Mouse (Mus musculus) embryonic facial prominence, embryonic 15.5 days (tissue): ENCODE results near the gene Siah1b. TPM values are rescaled to one million over a fixed set of nuclear protein-coding genes. Genes with fewer than 3 reads are reported as not detected.

ENCODE experiments used
- ATAC-seq: fragments of 200-750 bp; cut with Nextera tagmentation; 2 replicates; pipeline ENCODE4 v1.8.0; 2017; ENCODE audit warnings: low read depth, moderate TSS enrichment; ENCODE audit not compliant: insufficient number of reproducible peaks, low FRiP score, low TSS enrichment
- H3K27ac ChIP-seq: fragments of 300-500 bp; sonication (generic); replicated peaks from 2 replicates; pipeline ENCODE4 v1.5.1; 2015; ENCODE audit warnings: mild to moderate bottlenecking, inconsistent platforms
- H3K27me3 ChIP-seq: fragments of 300-500 bp; sonication (generic); 2 replicates; pipeline ENCODE4 v1.6.1; 2015; ENCODE audit warnings: inconsistent platforms
- H3K36me3 ChIP-seq: fragments of 300-500 bp; sonication (generic); 2 replicates; pipeline ENCODE4 v1.6.1; 2015; ENCODE audit warnings: mild to moderate bottlenecking, inconsistent platforms
- H3K4me1 ChIP-seq: fragments of 300-500 bp; sonication (generic); 2 replicates; pipeline ENCODE4 v1.6.1; 2015; ENCODE audit warnings: inconsistent platforms
- H3K4me2 ChIP-seq: fragments of 300-500 bp; sonication (generic); replicated peaks from 2 replicates; pipeline ENCODE4 v1.6.1; 2015; ENCODE audit warnings: mild to moderate bottlenecking, inconsistent platforms
- H3K4me3 ChIP-seq: fragments of 300-500 bp; sonication (generic); replicated peaks from 2 replicates; pipeline ENCODE4 v1.5.1; 2015; ENCODE audit warnings: mild to moderate bottlenecking, inconsistent platforms
- H3K9ac ChIP-seq: fragments of 300-500 bp; sonication (generic); 2 replicates; pipeline ENCODE4 v1.6.1; 2015; ENCODE audit warnings: inconsistent platforms
- H3K9me3 ChIP-seq: fragments of 300-500 bp; sonication (generic); replicated peaks from 2 replicates; pipeline ENCODE4 v1.6.1; 2016; ENCODE audit warnings: inconsistent platforms
- WGBS: fragments of 180-500 bp; shearing (Covaris S2); methylation state at CpG from one replicate; pipeline ENCODE4 v1.1.7; 2015; 5-methylcytosine and 5-hydroxymethylcytosine counted together
- polyA plus RNA-seq: library from polyadenylated mRNA; unstranded; fragments of >200 nt; fragmentation: Nextera tagmentation; extraction: Ambion mirVana; gene quantifications from 2 replicates; pipeline ENCODE4 v1.2.1, GENCODE M21; 2015

Gene Siah1b
- polyA plus RNA-seq, 1 experiment from 2014 or later = 23.1 TPM

- 84% methylated on average over 4 of the region's 4 CpGs for WGBS
- Histone ChIP-seq H3K9me3 (no peaks in the 10 kb centered on the region), H3K27ac (no peak within 1 kb of the TSS), H3K4me1 (no peaks in the 10 kb centered on the region), H3K27me3 (peaks cover 11% of the 10 kb centered on the region), H3K4me2 (no peak within 1 kb of the TSS), H3K36me3 (no peaks in the 10 kb centered on the region), H3K4me3 (no peak within 1 kb of the TSS), H3K9ac (no peak within 1 kb of the TSS)
- ATAC-seq = no peak
Measured at GRCm38 (mm10) chrX:164088582-164088981, 12.3 kb upstream of the Siah1b start, which contains the start of gene Cltrn. Gene Cltrn (plus strand): TSS chrX:164088830.

- no peak for ATAC-seq
- no peaks in the 10 kb centered on the region for H3K4me1 ChIP-seq
- no peaks in the 10 kb centered on the region for H3K9me3 ChIP-seq
- H3K27me3 ChIP-seq = peaks cover under 1% of the 10 kb centered on the region; the same call in 1 of the 2 replicates
- H3K27ac ChIP-seq = no peak overlapping the region
- no peak overlapping the region for H3K4me3 ChIP-seq
- no peak overlapping the region for H3K9ac ChIP-seq
- H3K36me3 ChIP-seq = no peaks in the 10 kb centered on the region
- H3K4me2 ChIP-seq = no peak overlapping the region
- WGBS = 93% methylated on average over 9 of the region's 9 CpGs
Measured at GRCm38 (mm10) chrX:164082030-164082429, 5.7 kb upstream of the Siah1b start.

GRCm38 (mm10) chrX:164068968-164069367, 7.3 kb downstream of the Siah1b start:
- Histone ChIP-seq H3K4me2 (no peak overlapping the region), H3K4me1 (no peaks in the 10 kb centered on the region), H3K27me3 (no peaks in the 10 kb centered on the region; the same call in 1 of the 2 replicates), H3K4me3 (no peak overlapping the region), H3K36me3 (no peaks in the 10 kb centered on the region), H3K27ac (no peak overlapping the region), H3K9me3 (no peaks in the 10 kb centered on the region), H3K9ac (no peak overlapping the region)
- 88% methylated on average over 4 of the region's 4 CpGs for WGBS
- no peak for ATAC-seq

- no peaks in the 10 kb centered on the region for H3K36me3 ChIP-seq
- H3K27ac ChIP-seq = no peak overlapping the region
- ATAC-seq = no peak
- no peaks in the 10 kb centered on the region for H3K4me1 ChIP-seq
- no peak overlapping the region for H3K4me3 ChIP-seq
- no peaks in the 10 kb centered on the region for H3K9me3 ChIP-seq
- no peak overlapping the region for H3K4me2 ChIP-seq
- H3K27me3 ChIP-seq = no peaks in the 10 kb centered on the region; the same call in 1 of the 2 replicates
- no peak overlapping the region for H3K9ac ChIP-seq
- WGBS = 21% methylated on average over 2 of the region's 2 CpGs
Measured at GRCm38 (mm10) chrX:164066185-164066584, 10.1 kb downstream of the Siah1b start.

GRCm38 (mm10) chrX:164059070-164059469, 17.2 kb downstream of the Siah1b start:
- no peaks in the 10 kb centered on the region for H3K4me1 ChIP-seq
- no peaks in the 10 kb centered on the region for H3K36me3 ChIP-seq
- ATAC-seq = no peak
- no peak overlapping the region for H3K4me3 ChIP-seq
- no peak overlapping the region for H3K27ac ChIP-seq
- H3K9me3 ChIP-seq = no peaks in the 10 kb centered on the region
- no peak overlapping the region for H3K9ac ChIP-seq
- no peak overlapping the region for H3K4me2 ChIP-seq
- 69% methylated on average over 4 of the region's 4 CpGs for WGBS
- no peaks in the 10 kb centered on the region for H3K27me3 ChIP-seq

GRCm38 (mm10) chrX:164058523-164058922, 17.8 kb downstream of the Siah1b start:
- Histone ChIP-seq H3K36me3 (no peaks in the 10 kb centered on the region), H3K27ac (no peak overlapping the region), H3K4me3 (no peak overlapping the region), H3K9ac (no peak overlapping the region), H3K4me1 (no peaks in the 10 kb centered on the region), H3K9me3 (no peaks in the 10 kb centered on the region), H3K4me2 (no peak overlapping the region), H3K27me3 (no peaks in the 10 kb centered on the region)
- WGBS = 71% methylated on average over 3 of the region's 3 CpGs
- ATAC-seq = no peak

GRCm38 (mm10) chrX:164055726-164056125, 20.6 kb downstream of the Siah1b start:
- WGBS = 85% methylated on average over 4 of the region's 4 CpGs
- H3K27ac ChIP-seq = no peak overlapping the region
- no peaks in the 10 kb centered on the region for H3K9me3 ChIP-seq
- H3K4me2 ChIP-seq = no peak overlapping the region
- no peak overlapping the region for H3K4me3 ChIP-seq
- H3K36me3 ChIP-seq = no peaks in the 10 kb centered on the region
- no peaks in the 10 kb centered on the region for H3K27me3 ChIP-seq
- ATAC-seq = no peak
- H3K9ac ChIP-seq = no peak overlapping the region
- H3K4me1 ChIP-seq = no peaks in the 10 kb centered on the region

- ATAC-seq = no peak
- Histone ChIP-seq H3K36me3 (no peaks in the 10 kb centered on the region), H3K9ac (no peak overlapping the region), H3K9me3 (no peaks in the 10 kb centered on the region), H3K4me1 (no peaks in the 10 kb centered on the region), H3K4me2 (no peak overlapping the region), H3K27me3 (no peaks in the 10 kb centered on the region), H3K4me3 (no peak overlapping the region), H3K27ac (no peak overlapping the region)
- 76% methylated on average over 2 of the region's 2 CpGs for WGBS
Measured at GRCm38 (mm10) chrX:164046736-164047135, 29.6 kb downstream of the Siah1b start.

- no peak overlapping the region for H3K4me2 ChIP-seq
- 54% methylated on average over 13 of the region's 13 CpGs for WGBS
Measured at GRCm38 (mm10) chrX:164042069-164042468, 34.2 kb downstream of the Siah1b start.

GRCm38 (mm10) chrX:164038882-164039281, 37.4 kb downstream of the Siah1b start:
- WGBS = 36% methylated on average over 2 of the region's 2 CpGs
- Histone ChIP-seq H3K27ac (no peak overlapping the region), H3K4me2 (no peak overlapping the region), H3K4me3 (no peak overlapping the region), H3K27me3 (no peaks in the 10 kb centered on the region), H3K36me3 (no peaks in the 10 kb centered on the region), H3K9ac (no peak overlapping the region), H3K9me3 (no peaks in the 10 kb centered on the region), H3K4me1 (no peaks in the 10 kb centered on the region)
- peak; percentile 39; the same call in 1 of the 2 replicates for ATAC-seq

More at GRCm38 (mm10) chrX:164042069-164042468, 34.2 kb downstream of the Siah1b start:
- Histone ChIP-seq H3K27ac (no peak overlapping the region), H3K9me3 (no peaks in the 10 kb centered on the region), H3K36me3 (no peaks in the 10 kb centered on the region), H3K9ac (no peak overlapping the region), H3K4me1 (no peaks in the 10 kb centered on the region), H3K4me3 (no peak overlapping the region), H3K27me3 (no peaks in the 10 kb centered on the region)
- no peak for ATAC-seq

GRCm38 (mm10) chrX:164035931-164036330, 40.4 kb downstream of the Siah1b start:
- Histone ChIP-seq H3K4me1 (no peaks in the 10 kb centered on the region), H3K4me3 (no peak overlapping the region), H3K9me3 (no peaks in the 10 kb centered on the region), H3K9ac (no peak overlapping the region), H3K36me3 (no peaks in the 10 kb centered on the region), H3K27ac (no peak overlapping the region), H3K4me2 (no peak overlapping the region), H3K27me3 (no peaks in the 10 kb centered on the region)
- 85% methylated on average over 7 of the region's 7 CpGs for WGBS
- ATAC-seq = no peak

- no peak overlapping the region for H3K9ac ChIP-seq
- H3K27me3 ChIP-seq = no peaks in the 10 kb centered on the region
- no peaks in the 10 kb centered on the region for H3K9me3 ChIP-seq
- ATAC-seq = no peak
- H3K27ac ChIP-seq = no peak overlapping the region
- H3K4me3 ChIP-seq = no peak overlapping the region
- H3K36me3 ChIP-seq = no peaks in the 10 kb centered on the region
- H3K4me1 ChIP-seq = no peaks in the 10 kb centered on the region
- 86% methylated on average over 2 of the region's 2 CpGs for WGBS
- no peak overlapping the region for H3K4me2 ChIP-seq
Measured at GRCm38 (mm10) chrX:164035401-164035800, 40.9 kb downstream of the Siah1b start.
